Mouse (Mus musculus): ENCODE results near the gene Gm11027.

- no peak for TF ChIP-seq POLR2A (IDR thresholded peaks at IDR 0.05; ENCODE audit: control insufficient read depth, low read depth, low read length)
- no peak for TF ChIP-seq CTCF (IDR thresholded peaks at IDR 0.05; ENCODE audit: control insufficient read depth, insufficient read depth, insufficient replicate concordance, low read depth, low read length)
Measured at GRCm38 (mm10) chr12:116232061-116232460, 43.1 kb upstream of the Gm11027 start.
